Mouse (Mus musculus): ENCODE measurements around the gene Lnpep. TPM values are rescaled to one million over a fixed set of nuclear protein-coding genes. Genes with fewer than 3 reads are reported as not detected.

Gene Lnpep
- 63.3 TPM for polyA plus RNA-seq (2017; shearing (Covaris generic))

DNA sequence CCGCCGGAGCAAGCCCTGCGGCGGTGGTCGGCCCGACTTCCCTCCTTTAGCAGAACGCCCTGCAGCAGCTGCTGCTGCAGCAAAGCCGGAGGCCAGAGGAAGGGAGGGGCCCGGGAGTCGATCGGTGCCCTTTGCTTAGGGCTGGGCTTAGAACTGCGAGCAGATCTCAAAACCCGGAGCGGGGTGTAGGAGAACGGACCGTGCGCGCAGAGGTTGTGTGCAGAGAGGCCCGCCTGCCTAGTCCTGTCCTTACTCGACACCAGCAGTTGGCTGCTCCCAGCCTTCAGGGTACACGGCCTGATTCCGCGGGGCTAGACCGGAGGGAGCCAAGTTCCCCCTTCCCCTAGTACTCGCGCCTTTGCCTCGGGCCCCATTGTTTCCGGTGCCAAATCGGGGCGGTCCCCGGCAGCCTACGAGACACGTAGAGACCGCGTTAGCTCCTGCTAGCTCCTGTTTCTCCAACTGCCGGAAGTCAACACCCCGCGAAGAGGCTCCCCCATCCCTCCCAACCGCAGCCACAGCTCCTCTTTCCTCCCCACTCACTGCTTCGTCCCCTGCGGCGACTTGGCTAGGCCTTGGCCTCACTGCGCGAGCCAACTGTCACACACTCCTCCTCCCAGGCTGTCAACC lies at the start of gene Lnpep:
Gene Lnpep, minus strand, starts transcription at position 94 of the 630 bp plus-strand sequence.

Other genes starting within 250 kb of the Lnpep start
- 0.60 TPM for gene Lix1, start 222.4 kb downstream of the Lnpep start, polyA plus RNA-seq (2017; shearing (Covaris generic))
- not detected for gene Vmn2r90, start 78.7 kb upstream of the Lnpep start, polyA plus RNA-seq (2017; shearing (Covaris generic))
- 3.2 TPM for gene Spaca6, start 202.1 kb upstream of the Lnpep start, polyA plus RNA-seq (2017; shearing (Covaris generic))
- gene Has1, start 230.2 kb upstream of the Lnpep start, polyA plus RNA-seq (2017; shearing (Covaris generic)) = 0.11 TPM

Measured in effector memory CD4-positive, alpha-beta T cell, adult 7 months (primary cell).